Comparison of ENCODE assay signal across 10 mouse cellular contexts in the genomic region with DNA sequence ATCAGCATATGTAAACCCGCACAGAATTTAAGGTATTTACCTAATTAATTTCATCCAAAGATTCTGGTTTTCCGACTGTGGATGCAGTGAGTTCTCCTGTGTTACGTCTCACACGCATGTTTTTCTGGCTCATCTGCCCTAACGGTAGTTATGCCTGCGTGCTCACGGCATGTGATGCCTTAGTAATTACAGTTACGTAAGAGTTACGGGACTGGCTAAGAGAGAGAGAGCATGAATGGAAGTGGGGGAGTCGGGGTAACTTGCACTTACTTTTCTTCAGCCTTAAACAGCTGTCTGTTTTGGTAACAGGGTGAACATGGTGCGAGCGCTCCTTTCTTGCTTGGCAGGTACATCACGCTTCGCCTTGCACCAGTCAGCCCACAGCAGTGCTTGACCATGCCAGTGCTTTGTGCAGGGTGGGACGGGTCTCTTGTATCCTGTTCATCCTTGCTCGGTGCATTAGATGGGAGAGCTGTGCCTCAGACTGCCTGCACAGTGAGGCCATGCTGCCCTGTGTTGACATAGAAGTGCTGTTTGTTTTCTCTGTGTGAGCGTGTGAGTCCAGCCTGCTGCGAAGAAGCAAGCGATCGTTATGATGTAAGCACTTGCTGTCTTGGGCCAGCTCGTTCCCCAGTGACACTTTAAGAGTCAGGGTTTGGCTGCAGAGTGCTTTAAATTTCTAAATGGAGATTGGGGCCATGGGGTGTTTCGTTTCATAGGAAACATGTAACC.
A peak's percentile ranks its signal among the peaks of the same experiment; 100 is the strongest.
DNase-seq lines count a peak whose midpoint lies in the region; ATAC-seq and TF ChIP-seq lines count a peak whose summit lies in the region.
"Had no signal": no experiment of that assay in that cellular context is flagged by ENCODE, and none has a peak within 500 bp of the region (broad histone marks: within the 10 kb centered on the region; RNA-seq: fewer than 3 reads in every experiment).

No protein-coding gene starts in this region.

- TF ChIP-seq CTCF in liver, adult 2 months (IDR thresholded peaks at IDR 0.05; ENCODE audit: low read depth, low read length) = no peak

- H3K27ac ChIP-seq in liver, adult 2 months (replicated peaks; ENCODE audit: insufficient read depth, low read depth, low read length) = 0 out of 2 replicates have a peak overlapping the region, but pooled peaks have one; percentile 14
- H3K27ac ChIP-seq in hindbrain, embryonic 15.5 days (replicated peaks) = no peak overlapping the region

- H3K27me3 ChIP-seq in liver, adult 2 months (ENCODE audit: control insufficient read depth, insufficient read depth, low read length) = no peaks in the 10 kb centered on the region
- no peaks in the 10 kb centered on the region for H3K27me3 ChIP-seq in hindbrain, embryonic 15.5 days

- ATAC-seq in hindbrain, embryonic 15.5 days (ENCODE audit: low FRiP score, low read depth) = peak; percentile 57; the same call in 1 of the 2 replicates
- ATAC-seq in megakaryocyte progenitor cell, adult 5-6 weeks (replicated peaks; ENCODE audit: poor library complexity) = peak; percentile 15; the same call in 1 of the 2 replicates
- no peak for ATAC-seq in erythroblast, adult 5-6 weeks (replicated peaks; ENCODE audit: low FRiP score, poor library complexity, severe bottlenecking)

- no peak overlapping the region for H3K4me3 ChIP-seq in liver, adult 2 months (ENCODE audit: insufficient read depth, low read depth, low read length)
- no peak overlapping the region for H3K4me3 ChIP-seq in hindbrain, embryonic 15.5 days

- no peak overlapping the region for H3K4me2 ChIP-seq in hindbrain, embryonic 15.5 days

- H3K9ac ChIP-seq in liver, adult 2 months (ENCODE audit: low read depth, low read length) = no peak overlapping the region
- no peak overlapping the region for H3K9ac ChIP-seq in hindbrain, embryonic 15.5 days

- TF ChIP-seq POLR2A in liver, adult 2 months (IDR thresholded peaks at IDR 0.05; ENCODE audit: extremely low read depth, insufficient read depth, low read length) = no peak

- WGBS in liver, adult 2 months = 50% methylated on average over 22 of the region's 22 CpGs
- WGBS in hindbrain, embryonic 15.5 days = 63% methylated on average over 22 of the region's 22 CpGs

- H3K9me3 ChIP-seq in hindbrain, embryonic 15.5 days = no peaks in the 10 kb centered on the region

- no peaks in the 10 kb centered on the region for H3K79me2 ChIP-seq in liver, adult 2 months (ENCODE audit: control insufficient read depth, insufficient read depth, low read length)

- peak; percentile 95 for DNase-seq in heart, adult 11 months
- no peak for DNase-seq in heart, postnatal 4 days
- peak; percentile 62 for DNase-seq in liver, adult 2 months (ENCODE audit: extremely low read depth, low read depth, low spot score)
- DNase-seq in liver = no peak
- DNase-seq in urinary bladder, postnatal 25 days (ENCODE audit: low spot score) = no peak
- DNase-seq: embryo, embryonic 11 days; thymus, postnatal 25 days had no signal

- peaks cover 17% of the 10 kb centered on the region; the same call in 1 of the 2 replicates for H3K4me1 ChIP-seq in liver, adult 2 months (ENCODE audit: control insufficient read depth, insufficient read depth, low read length)
- H3K4me1 ChIP-seq in hindbrain, embryonic 15.5 days (replicated peaks) = peaks cover 15% of the 10 kb centered on the region

- peaks cover 6% of the 10 kb centered on the region; the same call in 1 of the 2 replicates for H3K36me3 ChIP-seq in liver, adult 2 months (ENCODE audit: control insufficient read depth, insufficient read depth, low read length)
- H3K36me3 ChIP-seq in hindbrain, embryonic 15.5 days = no peaks in the 10 kb centered on the region

Comparison
In these comparisons a context has a peak if more than half of its experiments do, and no peak if none do; other contexts are left out.
1. DNase-seq: peak in heart, adult 11 months (single experiment) and liver, adult 2 months (single experiment); none in heart, postnatal 4 days (single experiment), liver (single experiment) and urinary bladder, postnatal 25 days (single experiment).